Mouse (Mus musculus) right cerebral cortex, postnatal 25 days (tissue): ENCODE data around the gene Phgdh.

Source experiments
- DNase-seq: peaks from one replicate; pipeline ENCODE4 v3.0.0; 2022

Phgdh gene

GRCm38 (mm10) chr3:98339706-98340109, at the start of gene Phgdh:
TSS of gene Phgdh (minus strand) at chr3:98339990.
- DNase-seq = peak; percentile 43

GRCm38 (mm10) chr3:98389305-98389704, 49.5 kb upstream of the Phgdh start:
- DNase-seq = no peak

- DNase-seq = no peak
Observed at GRCm38 (mm10) chr3:98387756-98388155, 48.0 kb upstream of the Phgdh start.

GRCm38 (mm10) chr3:98387086-98387485, 47.3 kb upstream of the Phgdh start:
- no peak for DNase-seq

- no peak for DNase-seq
Observed at GRCm38 (mm10) chr3:98383024-98383790, 43.4 kb upstream of the Phgdh start.

- peak; percentile 86 for DNase-seq
Observed at GRCm38 (mm10) chr3:98382246-98382939, 42.6 kb upstream of the Phgdh start, which contains the start of gene Zfp697. TSS of gene Zfp697 (plus strand) at chr3:98382461.

GRCm38 (mm10) chr3:98381677-98382245, 42.0 kb upstream of the Phgdh start:
- DNase-seq = no peak

GRCm38 (mm10) chr3:98379236-98379635, 39.4 kb upstream of the Phgdh start:
- no peak for DNase-seq

- DNase-seq = no peak
Observed at GRCm38 (mm10) chr3:98378267-98378666, 38.5 kb upstream of the Phgdh start.

- DNase-seq = no peak
Observed at GRCm38 (mm10) chr3:98374980-98375379, 35.2 kb upstream of the Phgdh start.

GRCm38 (mm10) chr3:98374062-98374719, 34.4 kb upstream of the Phgdh start:
- DNase-seq = no peak

GRCm38 (mm10) chr3:98368776-98369175, 29.0 kb upstream of the Phgdh start:
- DNase-seq = no peak

GRCm38 (mm10) chr3:98368283-98368682, 28.5 kb upstream of the Phgdh start:
- no peak for DNase-seq

- DNase-seq = no peak
Observed at GRCm38 (mm10) chr3:98366823-98367222, 27.0 kb upstream of the Phgdh start.

GRCm38 (mm10) chr3:98366086-98366485, 26.3 kb upstream of the Phgdh start:
- no peak for DNase-seq

- no peak for DNase-seq
Observed at GRCm38 (mm10) chr3:98362753-98363152, 23.0 kb upstream of the Phgdh start.

GRCm38 (mm10) chr3:98356632-98357370, 17.0 kb upstream of the Phgdh start:
- DNase-seq = no peak

- DNase-seq = no peak
Observed at GRCm38 (mm10) chr3:98356026-98356365, 16.2 kb upstream of the Phgdh start.

- DNase-seq = no peak
Observed at GRCm38 (mm10) chr3:98355344-98356025, 15.7 kb upstream of the Phgdh start.

GRCm38 (mm10) chr3:98353892-98354291, 14.1 kb upstream of the Phgdh start:
- peak; percentile 16 for DNase-seq

GRCm38 (mm10) chr3:98348705-98349104, 8.9 kb upstream of the Phgdh start:
- DNase-seq = no peak

- no peak for DNase-seq
Observed at GRCm38 (mm10) chr3:98348106-98348505, 8.3 kb upstream of the Phgdh start.
